Mouse (Mus musculus) limb, embryonic 13.5 days (tissue): Measurements from ENCODE around the gene Rpl9-ps1. TPM values are rescaled to one million over a fixed set of nuclear protein-coding genes. Genes with fewer than 3 reads are reported as not detected.

ENCODE experiments used
- ATAC-seq: fragments of 200-750 bp; cut with Nextera tagmentation; 2 replicates; pipeline ENCODE4 v1.8.0; 2017; ENCODE audit warnings: low read depth, moderate number of reproducible peaks, moderate TSS enrichment; ENCODE audit not compliant: low FRiP score
- H3K27ac ChIP-seq: fragments of 300-500 bp; sonication (generic); 2 replicates; pipeline ENCODE4 v1.5.1; 2015; ENCODE audit warnings: inconsistent platforms, mild to moderate bottlenecking, moderate library complexity
- H3K27me3 ChIP-seq: fragments of 300-500 bp; sonication (generic); 2 replicates; pipeline ENCODE4 v1.6.1; 2015; ENCODE audit warnings: mild to moderate bottlenecking, inconsistent platforms
- H3K36me3 ChIP-seq: fragments of 300-500 bp; sonication (generic); 2 replicates; pipeline ENCODE4 v1.6.1; 2015; ENCODE audit warnings: inconsistent platforms, mild to moderate bottlenecking, moderate library complexity
- H3K4me1 ChIP-seq: fragments of 300-500 bp; sonication (generic); 2 replicates; pipeline ENCODE4 v1.6.1; 2015; ENCODE audit warnings: inconsistent platforms
- H3K4me2 ChIP-seq: fragments of 300-500 bp; sonication (generic); replicated peaks from 2 replicates; pipeline ENCODE4 v1.6.1; 2015; ENCODE audit warnings: inconsistent platforms, mild to moderate bottlenecking, moderate library complexity
- H3K4me3 ChIP-seq: fragments of 300-500 bp; sonication (generic); 2 replicates; pipeline ENCODE4 v1.5.1; 2015; ENCODE audit warnings: moderate library complexity, mild to moderate bottlenecking, inconsistent platforms
- H3K9ac ChIP-seq: fragments of 300-500 bp; sonication (generic); 2 replicates; pipeline ENCODE4 v1.6.1; 2015; ENCODE audit warnings: mild to moderate bottlenecking, inconsistent platforms
- H3K9me3 ChIP-seq: fragments of 300-500 bp; sonication (generic); 2 replicates; pipeline ENCODE4 v1.6.1; 2016; ENCODE audit warnings: inconsistent platforms
- WGBS: fragments of 180-500 bp; shearing (Covaris S2); methylation state at CpG from one replicate; pipeline ENCODE4 v1.1.7; 2015; 5-methylcytosine and 5-hydroxymethylcytosine counted together
- polyA plus RNA-seq: library from polyadenylated mRNA; unstranded; fragments of >200 nt; fragmentation: Nextera tagmentation; extraction: Ambion mirVana; gene quantifications from 2 replicates; pipeline ENCODE4 v1.2.1, GENCODE M21; 2015

Gene Rpl9-ps1
- polyA plus RNA-seq, 1 experiment from 2014 or later, result not detected

DNA sequence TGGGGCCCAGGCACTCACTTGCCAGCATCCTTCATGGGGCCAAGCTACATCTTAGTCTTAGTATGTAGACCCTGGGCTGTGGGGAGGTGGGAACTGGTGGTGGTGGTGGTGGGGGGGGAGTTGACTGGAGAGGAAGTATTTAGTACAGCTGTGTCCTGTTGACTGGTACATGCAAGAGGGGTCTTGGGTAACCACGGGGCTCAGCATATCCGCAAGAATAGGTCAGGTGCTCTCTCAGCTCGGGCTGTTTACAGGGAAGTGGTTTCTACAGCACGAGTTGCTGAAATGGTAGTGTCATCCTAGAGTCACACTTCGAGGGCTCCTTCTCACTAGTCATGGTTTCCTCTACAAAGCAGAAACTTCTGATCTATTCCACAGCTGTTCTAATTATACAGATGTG is 5.3 kb downstream of the Rpl9-ps1 start:
- H3K27me3 ChIP-seq, result no peaks in the 10 kb centered on the region
- no peaks in the 10 kb centered on the region for H3K36me3 ChIP-seq
- no peak overlapping the region for H3K4me3 ChIP-seq
- no peaks in the 10 kb centered on the region for H3K9me3 ChIP-seq
- H3K4me2 ChIP-seq, result no peak overlapping the region
- 79% methylated on average over 5 of the region's 5 CpGs for WGBS
- ATAC-seq, result no peak
- H3K9ac ChIP-seq, result no peak overlapping the region
- no peaks in the 10 kb centered on the region for H3K4me1 ChIP-seq
- H3K27ac ChIP-seq, result no peak overlapping the region

DNA sequence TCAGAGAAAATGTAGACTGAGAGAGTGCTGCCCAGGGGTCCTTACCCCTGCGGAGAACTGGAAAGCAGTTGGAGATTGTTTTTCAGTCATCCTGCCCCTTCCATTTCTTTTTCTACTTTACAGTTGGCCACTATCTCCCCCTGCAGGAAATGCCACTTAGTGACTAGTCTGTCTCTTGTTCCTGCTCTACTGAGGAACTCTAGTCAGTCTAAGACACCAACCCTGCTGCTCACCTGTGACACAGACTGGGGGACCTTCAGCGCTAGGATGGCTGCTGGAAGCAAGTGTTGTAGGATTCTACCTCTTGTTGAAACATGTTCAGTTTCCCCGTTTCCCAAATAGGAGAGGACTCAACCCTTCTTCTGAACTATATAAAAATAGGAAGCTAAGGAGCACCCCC is 5.9 kb downstream of the Rpl9-ps1 start:
- Histone ChIP-seq H3K4me2 (no peak overlapping the region), H3K9ac (no peak overlapping the region), H3K36me3 (no peaks in the 10 kb centered on the region), H3K4me3 (no peak overlapping the region), H3K27me3 (no peaks in the 10 kb centered on the region), H3K9me3 (no peaks in the 10 kb centered on the region), H3K4me1 (no peaks in the 10 kb centered on the region), H3K27ac (no peak overlapping the region)
- ATAC-seq, result no peak
- 61% methylated on average over 3 of the region's 3 CpGs for WGBS

DNA sequence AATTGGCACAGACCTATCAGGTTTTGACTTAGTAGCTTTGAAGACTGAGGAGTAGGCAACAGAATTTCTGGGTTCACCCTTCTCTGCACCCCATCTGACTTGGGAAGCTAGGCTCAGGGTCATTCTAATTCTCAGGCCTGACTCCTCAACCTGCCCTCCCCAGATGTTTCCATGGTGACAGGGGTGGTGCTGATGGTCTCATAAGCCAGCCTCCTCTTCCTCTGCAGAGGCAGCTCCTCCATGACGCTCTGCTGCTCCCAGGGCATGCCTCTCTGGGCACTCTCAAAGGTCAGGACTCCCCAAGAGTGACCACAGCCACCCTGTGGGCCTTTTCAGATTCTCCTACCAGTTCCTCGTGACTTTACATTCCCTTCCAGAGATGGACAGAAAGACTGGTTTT is 6.5 kb downstream of the Rpl9-ps1 start:
- H3K9ac ChIP-seq, result no peak overlapping the region
- no peaks in the 10 kb centered on the region for H3K36me3 ChIP-seq
- no peaks in the 10 kb centered on the region for H3K4me1 ChIP-seq
- no peaks in the 10 kb centered on the region for H3K9me3 ChIP-seq
- WGBS, result 59% methylated on average over 2 of the region's 2 CpGs
- H3K4me2 ChIP-seq, result no peak overlapping the region
- H3K27me3 ChIP-seq, result no peaks in the 10 kb centered on the region
- ATAC-seq, result no peak
- H3K4me3 ChIP-seq, result no peak overlapping the region
- no peak overlapping the region for H3K27ac ChIP-seq

DNA sequence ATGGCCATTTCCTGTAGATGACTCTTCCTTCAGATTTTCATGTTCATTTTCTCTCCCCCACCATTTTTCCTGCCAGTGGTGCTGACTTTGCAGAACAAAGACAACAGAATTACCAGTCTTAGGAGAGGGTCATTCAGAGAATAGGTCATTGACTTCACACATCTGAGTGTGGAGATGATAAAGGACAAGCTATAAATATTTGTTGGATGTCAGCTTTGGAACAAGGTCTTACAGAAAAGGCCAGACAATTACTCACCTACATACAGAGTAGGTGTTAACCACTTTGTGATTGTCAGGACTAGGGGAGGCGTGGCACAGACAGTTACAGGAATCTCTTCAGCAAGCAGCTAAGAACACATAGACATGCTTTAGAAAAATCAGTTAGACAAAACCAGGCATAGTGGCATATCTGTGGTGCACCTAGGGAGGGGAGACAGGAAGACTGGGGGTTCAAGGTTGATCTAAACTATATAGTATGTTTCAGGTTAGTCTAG is 8.6 kb downstream of the Rpl9-ps1 start:
- WGBS, result 63% methylated on average over 1 of the region's 1 CpGs
- no peaks in the 10 kb centered on the region for H3K4me1 ChIP-seq
- H3K4me3 ChIP-seq, result no peak overlapping the region
- H3K9ac ChIP-seq, result no peak overlapping the region
- no peaks in the 10 kb centered on the region for H3K9me3 ChIP-seq
- H3K27ac ChIP-seq, result no peak overlapping the region
- no peak overlapping the region for H3K4me2 ChIP-seq
- ATAC-seq, result no peak
- no peaks in the 10 kb centered on the region for H3K27me3 ChIP-seq
- H3K36me3 ChIP-seq, result no peaks in the 10 kb centered on the region

DNA sequence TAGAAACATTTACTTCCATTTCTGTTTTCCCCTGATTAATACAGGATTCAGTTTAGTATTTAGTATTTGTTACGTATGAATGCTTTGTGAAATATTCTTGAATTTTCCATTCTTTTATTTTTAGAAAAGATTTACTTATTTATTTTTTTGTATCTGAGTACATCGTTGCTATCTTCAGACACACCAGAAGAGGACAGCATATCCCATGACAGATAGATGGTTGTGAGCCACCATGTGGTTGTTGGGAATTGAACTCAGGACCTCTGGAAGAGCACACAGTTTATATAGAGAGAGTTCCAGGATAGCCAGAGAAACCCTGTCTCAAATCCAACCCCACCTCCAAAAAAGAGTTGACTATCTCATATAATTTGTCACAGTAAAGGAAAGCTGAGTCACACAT is 10.5 kb downstream of the Rpl9-ps1 start:
- ATAC-seq, result no peak
- Histone ChIP-seq H3K4me1 (no peaks in the 10 kb centered on the region), H3K36me3 (no peaks in the 10 kb centered on the region)

DNA sequence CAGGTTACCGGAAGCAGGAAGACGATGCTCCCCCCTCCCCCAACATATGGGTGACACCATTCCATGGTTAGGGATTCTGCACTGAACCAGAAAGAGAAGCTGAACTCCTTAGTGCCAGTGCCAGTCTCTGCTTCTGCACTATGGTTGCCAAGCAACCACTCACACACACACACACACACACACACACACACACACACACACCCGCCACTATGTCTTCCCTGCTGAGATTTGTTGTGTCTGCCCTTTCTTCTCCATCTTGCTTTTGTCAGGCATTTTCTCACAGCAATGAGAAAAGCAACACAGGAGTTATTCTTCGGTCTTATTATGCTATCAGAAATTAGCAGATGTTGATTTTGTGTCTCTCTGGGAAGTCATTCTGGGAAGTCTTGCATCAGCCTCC is 11.0 kb downstream of the Rpl9-ps1 start:
- Histone ChIP-seq H3K27ac (no peak overlapping the region), H3K4me1 (no peaks in the 10 kb centered on the region), H3K36me3 (no peaks in the 10 kb centered on the region), H3K9me3 (no peaks in the 10 kb centered on the region), H3K4me2 (no peak overlapping the region), H3K4me3 (no peak overlapping the region), H3K9ac (no peak overlapping the region), H3K27me3 (no peaks in the 10 kb centered on the region)
- 75% methylated on average over 4 of the region's 4 CpGs for WGBS
- ATAC-seq, result no peak

More for the DNA sequence above, 10.5 kb downstream of the Rpl9-ps1 start:
- no peak overlapping the region for H3K27ac ChIP-seq
- H3K4me3 ChIP-seq, result no peak overlapping the region
- WGBS, result 89% methylated on average over 2 of the region's 2 CpGs
- no peak overlapping the region for H3K4me2 ChIP-seq
- no peaks in the 10 kb centered on the region for H3K9me3 ChIP-seq
- no peaks in the 10 kb centered on the region for H3K27me3 ChIP-seq
- H3K9ac ChIP-seq, result no peak overlapping the region

DNA sequence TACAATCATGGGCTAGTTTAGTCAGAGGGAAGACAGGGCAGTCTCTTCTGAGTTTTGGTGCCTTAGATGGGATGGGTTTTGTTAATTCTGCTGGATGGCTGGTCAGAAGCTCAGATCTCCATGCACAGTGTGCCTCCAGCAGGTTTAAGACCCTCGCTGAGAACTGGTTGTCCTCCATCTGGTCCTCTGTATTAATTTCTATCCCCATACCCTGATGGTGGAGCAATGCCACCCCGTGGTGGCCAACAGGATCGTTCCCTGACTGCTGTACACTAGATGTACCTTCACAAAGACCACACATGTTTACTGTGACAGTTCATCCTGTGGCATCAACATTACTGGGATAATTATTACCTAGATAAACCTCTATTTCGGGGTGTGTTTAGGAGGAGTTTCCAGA is 12.7 kb downstream of the Rpl9-ps1 start:
- Histone ChIP-seq H3K9me3 (no peaks in the 10 kb centered on the region), H3K4me3 (no peak overlapping the region), H3K27ac (no peak overlapping the region), H3K9ac (no peak overlapping the region), H3K4me1 (no peaks in the 10 kb centered on the region), H3K36me3 (no peaks in the 10 kb centered on the region), H3K27me3 (no peaks in the 10 kb centered on the region), H3K4me2 (no peak overlapping the region)
- 75% methylated on average over 4 of the region's 4 CpGs for WGBS
- no peak for ATAC-seq

DNA sequence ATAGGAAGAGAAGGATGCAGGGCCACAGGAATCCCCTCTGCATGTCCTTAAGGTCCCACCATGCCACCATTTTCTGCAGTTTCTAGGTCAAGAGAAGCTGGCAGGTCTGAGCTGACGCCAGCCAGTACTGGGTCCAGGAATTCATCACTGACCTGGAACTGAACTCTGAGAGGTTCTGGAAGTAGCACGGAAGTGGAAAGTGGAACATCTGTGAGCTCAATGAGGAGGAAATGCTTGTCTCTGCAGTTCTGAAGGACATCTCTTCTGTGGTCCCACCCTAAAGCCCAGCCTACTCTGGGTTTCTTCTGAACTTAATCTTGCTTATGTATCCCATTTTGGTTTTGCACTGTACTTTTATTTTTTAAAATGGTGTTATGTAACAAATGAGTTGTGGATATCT is 14.4 kb downstream of the Rpl9-ps1 start:
- Histone ChIP-seq H3K4me3 (no peak overlapping the region), H3K9me3 (no peaks in the 10 kb centered on the region), H3K27me3 (no peaks in the 10 kb centered on the region), H3K9ac (no peak overlapping the region), H3K4me1 (no peaks in the 10 kb centered on the region), H3K27ac (no peak overlapping the region), H3K36me3 (no peaks in the 10 kb centered on the region), H3K4me2 (no peak overlapping the region)
- no peak for ATAC-seq
- WGBS, result 69% methylated on average over 2 of the region's 2 CpGs

DNA sequence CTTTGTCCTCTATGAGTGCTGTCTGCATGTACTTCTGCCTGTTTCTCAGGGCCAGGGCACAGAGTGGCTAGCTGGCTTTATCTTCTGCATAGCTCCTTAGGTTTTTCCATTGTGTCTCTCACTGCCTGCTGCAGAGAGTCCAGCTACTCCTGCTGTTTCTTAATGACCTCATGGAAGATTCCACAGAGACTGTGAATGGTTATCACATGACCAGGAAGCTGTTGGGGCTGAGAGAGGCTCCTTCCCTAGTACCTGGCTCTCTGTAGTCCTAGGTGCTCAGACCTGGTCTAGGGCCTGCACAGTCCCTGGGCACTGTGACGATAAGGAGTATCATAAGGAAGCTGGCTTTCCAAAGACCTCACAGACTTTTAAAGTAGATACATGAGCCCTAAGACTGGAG is 14.8 kb downstream of the Rpl9-ps1 start:
- H3K9me3 ChIP-seq, result no peaks in the 10 kb centered on the region
- no peak overlapping the region for H3K9ac ChIP-seq
- WGBS, result 94% methylated on average over 1 of the region's 1 CpGs
- no peak overlapping the region for H3K4me2 ChIP-seq
- no peaks in the 10 kb centered on the region for H3K4me1 ChIP-seq
- no peak overlapping the region for H3K27ac ChIP-seq
- no peak overlapping the region for H3K4me3 ChIP-seq
- H3K27me3 ChIP-seq, result no peaks in the 10 kb centered on the region
- no peaks in the 10 kb centered on the region for H3K36me3 ChIP-seq
- ATAC-seq, result no peak

DNA sequence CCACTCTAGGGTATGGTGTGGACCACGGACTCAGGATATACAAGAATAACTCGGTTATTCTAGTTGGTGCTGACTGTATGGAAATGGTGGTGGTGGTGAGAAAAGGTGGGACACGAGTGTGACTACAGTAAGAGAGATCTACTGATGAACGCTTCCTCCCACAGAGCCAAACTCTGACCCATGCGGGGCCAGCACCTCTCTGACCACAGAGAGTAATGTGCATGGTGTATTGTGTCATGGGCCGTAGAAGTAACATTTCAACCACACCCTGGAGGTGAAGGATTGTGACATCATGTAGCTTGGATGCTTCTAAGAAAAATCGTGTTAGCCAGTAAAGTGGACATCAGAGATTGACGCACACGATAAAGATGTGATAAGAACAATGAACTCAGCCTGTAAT is 16.6 kb downstream of the Rpl9-ps1 start:
- WGBS, result 86% methylated on average over 9 of the region's 9 CpGs
- H3K27ac ChIP-seq, result no peak overlapping the region
- no peaks in the 10 kb centered on the region for H3K9me3 ChIP-seq

DNA sequence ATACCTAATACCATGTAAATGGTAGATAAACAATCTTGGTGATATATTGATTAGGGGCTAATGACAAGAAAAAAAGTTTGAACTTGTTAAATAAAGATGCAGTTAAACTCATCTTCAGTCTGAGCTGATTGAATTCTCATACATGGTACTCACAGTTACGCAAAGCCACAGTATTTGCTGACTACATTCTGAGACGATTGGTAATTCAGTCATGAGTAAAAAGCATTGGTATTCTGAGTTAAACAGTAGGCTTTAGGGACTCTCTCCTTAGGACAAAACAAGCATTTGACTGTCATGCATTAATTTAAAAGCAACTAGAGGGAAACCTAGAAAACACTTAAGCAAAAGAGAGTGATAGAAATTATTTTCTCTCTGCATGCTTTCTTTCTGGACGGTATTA is 21.8 kb downstream of the Rpl9-ps1 start:
- 84% methylated on average over 3 of the region's 3 CpGs for WGBS
- H3K4me1 ChIP-seq, result no peaks in the 10 kb centered on the region
- no peak for ATAC-seq

More for the DNA sequence above, 16.6 kb downstream of the Rpl9-ps1 start:
- Histone ChIP-seq H3K4me3 (no peak overlapping the region), H3K36me3 (no peaks in the 10 kb centered on the region), H3K4me2 (no peak overlapping the region), H3K27me3 (0 out of 2 replicates have a peak, but pooled peaks cover 3% of the 10 kb centered on the region), H3K9ac (no peak overlapping the region), H3K4me1 (no peaks in the 10 kb centered on the region)
- no peak for ATAC-seq

DNA sequence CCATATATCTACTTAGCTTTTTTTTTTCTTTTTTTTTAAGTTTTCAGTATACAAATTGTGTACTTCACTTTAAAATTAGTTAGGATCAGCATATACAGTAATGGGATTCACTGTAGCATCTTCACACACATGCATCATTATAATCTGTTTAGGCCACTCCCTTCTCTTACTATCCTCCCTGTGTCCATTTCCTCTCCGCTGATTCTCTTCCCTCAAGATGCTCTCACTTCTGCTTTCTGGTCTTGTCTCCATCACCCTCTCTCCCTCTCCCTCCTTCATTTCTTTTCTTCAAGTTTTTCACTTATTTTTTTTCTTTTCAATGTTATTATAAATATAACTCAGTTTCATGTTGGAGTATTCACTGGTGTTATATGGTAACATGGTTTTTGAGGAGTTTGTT is 26.4 kb downstream of the Rpl9-ps1 start:
- Histone ChIP-seq H3K27me3 (0 out of 2 replicates have a peak, but pooled peaks cover 1% of the 10 kb centered on the region), H3K4me1 (no peaks in the 10 kb centered on the region), H3K9me3 (no peaks in the 10 kb centered on the region), H3K4me3 (no peak overlapping the region), H3K9ac (no peak overlapping the region), H3K36me3 (no peaks in the 10 kb centered on the region), H3K4me2 (no peak overlapping the region), H3K27ac (no peak overlapping the region)
- 88% methylated on average over 1 of the region's 1 CpGs for WGBS
- no peak for ATAC-seq

More for the DNA sequence above, 21.8 kb downstream of the Rpl9-ps1 start:
- 0 out of 2 replicates have a peak, but pooled peaks cover 3% of the 10 kb centered on the region for H3K27me3 ChIP-seq
- H3K9ac ChIP-seq, result no peak overlapping the region
- no peak overlapping the region for H3K27ac ChIP-seq
- H3K36me3 ChIP-seq, result no peaks in the 10 kb centered on the region
- no peak overlapping the region for H3K4me3 ChIP-seq
- no peaks in the 10 kb centered on the region for H3K9me3 ChIP-seq
- H3K4me2 ChIP-seq, result no peak overlapping the region

DNA sequence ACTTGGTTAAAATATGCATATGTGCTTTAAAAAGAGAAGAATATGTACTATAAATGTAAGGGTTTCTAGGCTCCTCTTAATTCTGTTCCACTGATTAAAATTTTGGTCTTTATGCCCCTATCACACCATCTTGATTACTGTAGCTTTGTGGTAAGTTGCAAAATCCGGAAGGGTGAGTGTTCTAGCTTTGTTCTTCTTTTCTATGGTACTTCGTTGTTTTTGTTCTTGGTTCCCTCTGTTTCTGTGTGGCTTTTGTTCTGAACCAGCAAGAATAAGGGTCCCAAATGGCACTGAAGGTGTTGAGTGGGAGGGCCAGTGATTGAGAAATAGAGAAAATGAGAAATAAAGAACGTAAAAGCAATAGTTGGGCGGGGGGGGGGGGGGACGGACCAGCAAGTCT is 27.2 kb downstream of the Rpl9-ps1 start:
- Histone ChIP-seq H3K4me1 (no peaks in the 10 kb centered on the region), H3K36me3 (no peaks in the 10 kb centered on the region), H3K27ac (no peak overlapping the region), H3K4me2 (no peak overlapping the region), H3K27me3 (no peaks in the 10 kb centered on the region), H3K9me3 (no peaks in the 10 kb centered on the region), H3K4me3 (no peak overlapping the region), H3K9ac (no peak overlapping the region)
- no peak for ATAC-seq
- 74% methylated on average over 5 of the region's 5 CpGs for WGBS
